Mouse (Mus musculus) hindbrain, embryonic 11.5 days (tissue): ENCODE measurements at regions not wholly inside any gene's neighbourhood (a gene's known extent, or its start where the extent isn't known, plus 50 kb on each side); places are given as distances from the start of the nearest gene placed in this dataset.

Experiments used
- ATAC-seq: fragments of 200-750 bp; cut with Nextera tagmentation; 2 replicates; pipeline ENCODE4 v1.8.0; 2017; ENCODE audit warnings: mild to moderate bottlenecking, moderate TSS enrichment, moderate library complexity; ENCODE audit not compliant: low FRiP score
- DNase-seq: peaks from one replicate; pipeline ENCODE4 v3.0.0-alpha.2; 2015; ENCODE audit warnings: low spot score
- H3K27ac ChIP-seq: fragments of 300-500 bp; sonication (generic); 2 replicates; pipeline ENCODE4 v1.5.1; 2014; ENCODE audit warnings: mild to moderate bottlenecking, low read depth, low read length
- H3K27me3 ChIP-seq: fragments of 300-500 bp; sonication (generic); 2 replicates; pipeline ENCODE4 v1.6.1; 2014; ENCODE audit warnings: mild to moderate bottlenecking, low read length, moderate library complexity, mixed read lengths; ENCODE audit not compliant: control insufficient read depth, insufficient read depth
- H3K36me3 ChIP-seq: fragments of 300-500 bp; sonication (generic); 2 replicates; pipeline ENCODE4 v1.6.1; 2014; ENCODE audit warnings: mild to moderate bottlenecking, low read length, moderate library complexity, mixed read lengths; ENCODE audit not compliant: control insufficient read depth, insufficient read depth
- H3K4me1 ChIP-seq: fragments of 300-500 bp; sonication (generic); replicated peaks from 2 replicates; pipeline ENCODE4 v1.6.1; 2014; ENCODE audit warnings: low read length, mixed read lengths; ENCODE audit not compliant: control insufficient read depth, insufficient read depth
- H3K4me2 ChIP-seq: fragments of 300-500 bp; sonication (generic); replicated peaks from 2 replicates; pipeline ENCODE4 v1.6.1; 2014; ENCODE audit warnings: mild to moderate bottlenecking, low read depth, low read length
- H3K4me3 ChIP-seq: fragments of 300-500 bp; sonication (generic); 2 replicates; pipeline ENCODE4 v1.5.1; 2014; ENCODE audit warnings: low read depth, low read length
- H3K9ac ChIP-seq: fragments of 300-500 bp; sonication (generic); 2 replicates; pipeline ENCODE4 v1.6.1; 2014; ENCODE audit warnings: low read depth, low read length
- H3K9me3 ChIP-seq: fragments of 300-500 bp; sonication (generic); 2 replicates; pipeline ENCODE4 v1.6.1; 2016; ENCODE audit warnings: low read length; ENCODE audit not compliant: control insufficient read depth
- WGBS: fragments of 180-500 bp; shearing (Covaris S2); extraction: QIAGEN DNeasy Blood & Tissue Kit; methylation state at CpG from one replicate; pipeline ENCODE4 v1.1.7; 2014; 5-methylcytosine and 5-hydroxymethylcytosine counted together

DNA sequence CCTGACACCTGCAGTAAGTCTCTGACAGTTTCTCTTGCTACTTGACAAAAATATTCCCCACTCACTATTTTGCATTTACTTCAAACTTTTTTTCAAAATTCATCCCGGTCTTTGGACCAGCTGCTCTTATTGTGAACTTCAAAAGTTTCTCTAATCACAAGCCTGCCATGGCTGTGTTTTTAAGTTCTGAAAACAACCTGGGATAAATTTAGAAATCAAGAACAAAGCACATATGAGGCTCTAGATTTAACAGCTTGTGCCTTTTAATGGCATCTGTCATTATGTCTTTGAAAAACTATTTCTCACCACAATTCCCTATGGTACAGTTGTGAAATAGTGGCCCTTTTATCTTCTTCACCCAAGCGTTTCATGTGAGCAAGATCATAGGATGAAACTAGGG, 232.4 kb upstream of the Kcnd2 start:
- Histone ChIP-seq H3K4me3 (no peak overlapping the region), H3K27me3 (no peaks in the 10 kb centered on the region), H3K36me3 (no peaks in the 10 kb centered on the region), H3K4me2 (no peak overlapping the region), H3K9me3 (no peaks in the 10 kb centered on the region), H3K4me1 (no peaks in the 10 kb centered on the region), H3K9ac (no peak overlapping the region), H3K27ac (no peak overlapping the region)
- DNase-seq (no peak), ATAC-seq (no peak)
- whole genome bisulfite sequencing, result 75% methylated on average over 2 of the region's 2 CpGs

DNA sequence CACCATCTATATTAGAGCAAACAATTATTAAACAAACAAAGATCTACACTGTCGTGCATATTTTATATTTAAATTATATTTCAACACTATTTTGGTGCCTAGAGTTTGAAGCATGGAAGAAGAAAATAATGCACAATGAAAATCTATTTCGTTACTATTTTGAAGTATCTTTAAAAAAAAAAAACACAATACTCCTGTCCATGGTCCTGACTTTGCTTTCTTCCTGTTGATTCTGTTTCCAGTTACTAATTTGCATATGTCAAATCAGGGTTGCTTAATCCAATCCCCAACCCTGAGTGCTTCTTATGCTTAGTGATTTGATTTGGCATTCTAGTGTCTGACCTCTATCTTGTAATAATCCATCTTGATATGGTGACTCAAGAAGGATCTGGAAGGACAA, 210.2 kb upstream of the Kcnd2 start:
- Histone ChIP-seq H3K4me3 (no peak overlapping the region), H3K4me2 (no peak overlapping the region), H3K27me3 (no peaks in the 10 kb centered on the region), H3K4me1 (no peaks in the 10 kb centered on the region), H3K9ac (no peak overlapping the region), H3K27ac (no peak overlapping the region), H3K36me3 (no peaks in the 10 kb centered on the region), H3K9me3 (no peaks in the 10 kb centered on the region)
- DNase-seq (no peak), ATAC-seq (no peak)
- WGBS, result 69% methylated on average over 2 of the region's 2 CpGs

DNA sequence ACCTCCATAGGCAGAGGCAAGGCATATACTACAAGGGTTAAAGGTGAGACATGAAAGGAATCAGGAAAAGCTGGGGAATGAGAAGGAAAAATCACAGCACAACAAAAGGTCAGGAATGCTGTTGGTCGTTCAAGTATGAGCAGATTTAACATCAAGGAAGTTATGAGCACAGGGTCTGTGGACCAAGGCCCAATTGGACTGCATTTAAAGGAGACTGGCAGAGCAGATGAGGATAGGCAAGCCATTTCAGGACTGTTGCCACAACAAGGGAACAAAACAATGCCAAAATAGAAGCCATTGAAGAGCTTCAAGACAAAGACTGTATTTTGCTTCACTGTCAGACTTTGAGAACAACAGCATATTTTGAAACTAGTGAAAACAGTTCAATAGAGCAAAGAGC, 167.4 kb upstream of the Kcnd2 start:
- Histone ChIP-seq H3K9me3 (no peaks in the 10 kb centered on the region), H3K9ac (no peak overlapping the region), H3K4me2 (no peak overlapping the region), H3K4me3 (no peak overlapping the region), H3K27ac (no peak overlapping the region), H3K27me3 (no peaks in the 10 kb centered on the region), H3K36me3 (no peaks in the 10 kb centered on the region), H3K4me1 (no peaks in the 10 kb centered on the region)
- ATAC-seq (no peak), DNase-seq (no peak)
- WGBS, result 69% methylated on average over 1 of the region's 1 CpGs

DNA sequence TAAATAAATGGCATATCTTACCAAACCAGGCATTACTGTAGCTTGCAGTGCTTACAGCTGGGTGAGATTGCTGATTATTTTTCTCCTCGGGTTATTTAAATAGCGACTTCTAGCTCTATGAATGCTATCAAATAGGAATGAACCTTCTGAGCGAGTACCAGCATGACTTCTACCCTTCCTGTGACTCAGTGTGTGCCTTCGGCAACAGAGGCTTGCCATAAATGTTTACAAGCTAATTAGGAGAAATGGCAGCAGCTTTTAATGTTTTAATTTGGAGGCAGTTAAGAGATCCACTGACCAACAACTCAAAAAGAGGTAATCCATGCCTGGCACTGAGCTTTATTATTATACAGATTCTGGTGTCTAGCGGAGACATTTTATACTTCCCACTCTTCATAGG, 122.3 kb upstream of the Kcnd2 start:
- Histone ChIP-seq H3K9me3 (no peaks in the 10 kb centered on the region), H3K27ac (no peak overlapping the region), H3K4me2 (no peak overlapping the region), H3K36me3 (no peaks in the 10 kb centered on the region), H3K4me3 (no peak overlapping the region), H3K9ac (no peak overlapping the region), H3K4me1 (no peaks in the 10 kb centered on the region), H3K27me3 (no peaks in the 10 kb centered on the region)
- ATAC-seq (no peak), DNase-seq (no peak)
- WGBS, result 79% methylated on average over 5 of the region's 5 CpGs

DNA sequence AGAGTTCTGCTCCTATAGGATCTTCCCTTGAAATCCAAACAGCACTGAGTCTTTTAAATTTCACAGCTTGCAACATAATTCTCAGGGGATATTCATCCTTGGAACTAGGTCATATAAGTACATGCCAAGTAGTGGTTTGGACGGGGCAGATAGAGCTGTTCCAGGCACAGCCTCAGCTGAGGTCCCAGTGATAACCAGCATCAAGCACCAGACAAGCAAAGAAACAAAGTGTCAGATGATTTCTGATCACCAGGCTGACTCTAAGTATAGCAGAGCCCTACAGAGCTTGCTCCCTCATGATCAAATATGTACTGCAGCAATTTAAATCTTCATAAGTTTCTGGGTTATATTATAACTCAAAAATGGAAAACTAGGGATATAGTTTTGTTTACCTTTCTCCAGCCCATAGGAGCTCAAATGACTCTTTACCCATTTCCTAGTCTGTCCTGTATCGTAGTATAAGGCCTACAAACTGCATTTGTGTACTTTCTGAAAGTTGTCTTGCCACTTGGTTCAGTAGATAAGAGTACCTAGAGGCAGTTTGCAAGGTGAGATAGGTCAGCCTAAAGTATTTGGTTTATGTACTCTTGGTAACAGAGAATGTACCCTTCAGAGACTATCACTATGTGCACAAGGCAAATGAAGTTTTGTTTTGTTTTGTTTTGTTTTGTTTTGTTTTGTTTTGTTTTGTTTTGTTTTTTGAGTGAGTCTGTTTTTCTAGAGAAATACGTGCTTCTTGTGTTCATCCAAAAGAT, 103.9 kb upstream of the Kcnd2 start:
- ATAC-seq (no peak), DNase-seq (no peak)
- Histone ChIP-seq H3K36me3 (no peaks in the 10 kb centered on the region), H3K27me3 (no peaks in the 10 kb centered on the region), H3K4me2 (no peak overlapping the region), H3K27ac (no peak overlapping the region), H3K9ac (no peak overlapping the region), H3K4me1 (no peaks in the 10 kb centered on the region), H3K4me3 (no peak overlapping the region), H3K9me3 (no peaks in the 10 kb centered on the region)
- WGBS, result 82% methylated on average over 3 of the region's 3 CpGs

DNA sequence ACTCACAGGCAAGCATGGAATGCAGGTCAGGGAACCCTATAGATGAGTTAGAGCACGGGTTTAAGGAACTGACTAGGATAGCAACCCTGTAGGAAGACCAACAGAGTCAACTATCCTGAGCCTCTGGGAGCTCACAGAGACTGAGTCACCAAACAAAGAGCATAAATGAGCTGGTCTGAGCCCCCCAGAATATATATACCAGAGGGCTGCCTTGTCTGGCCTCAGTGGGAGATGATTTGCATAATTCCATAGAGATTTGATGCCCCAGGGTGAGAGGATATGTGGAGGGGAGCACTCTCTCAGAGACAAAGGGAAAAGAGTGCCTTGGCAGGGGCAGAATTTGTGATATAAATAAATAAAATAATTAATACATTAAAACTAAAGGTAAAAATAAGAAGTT, 93.2 kb upstream of the Kcnd2 start:
- Histone ChIP-seq H3K27ac (no peak overlapping the region), H3K9ac (no peak overlapping the region), H3K27me3 (no peaks in the 10 kb centered on the region), H3K4me3 (no peak overlapping the region), H3K4me2 (no peak overlapping the region), H3K9me3 (no peaks in the 10 kb centered on the region), H3K4me1 (no peaks in the 10 kb centered on the region), H3K36me3 (no peaks in the 10 kb centered on the region)
- peak; percentile 50; the same call in 1 of the 2 replicates for ATAC-seq
- no peak for DNase-seq
- 59% methylated on average over 1 of the region's 1 CpGs for WGBS

DNA sequence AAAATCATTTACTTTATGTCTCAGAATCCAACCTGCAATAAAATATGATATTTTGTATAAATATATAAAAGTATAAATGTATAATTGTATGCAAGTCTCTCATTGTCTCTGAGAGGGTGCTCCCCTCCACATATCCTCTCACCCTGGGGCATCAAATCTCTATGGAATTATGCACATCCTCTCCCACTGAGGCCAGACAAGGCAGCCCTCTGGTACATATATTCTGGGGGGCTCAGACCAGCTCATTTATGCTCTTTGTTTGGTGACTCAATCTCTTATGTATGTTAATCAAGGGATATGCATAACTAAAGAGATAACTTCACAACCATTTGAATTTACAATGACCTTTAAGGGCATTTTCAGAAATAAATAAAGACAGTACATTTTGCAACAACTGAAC, 92.5 kb upstream of the Kcnd2 start:
- Histone ChIP-seq H3K9me3 (no peaks in the 10 kb centered on the region), H3K9ac (no peak overlapping the region), H3K4me1 (no peaks in the 10 kb centered on the region), H3K27ac (no peak overlapping the region), H3K4me2 (no peak overlapping the region), H3K36me3 (no peaks in the 10 kb centered on the region), H3K4me3 (no peak overlapping the region), H3K27me3 (no peaks in the 10 kb centered on the region)
- DNase-seq, result no peak
- ATAC-seq, result no peak
